Mouse (Mus musculus) spleen, postnatal 4 days (tissue): ENCODE measurements around the gene Sytl1.
A peak's percentile ranks its signal among the peaks of the same experiment; 100 is the strongest.

Experiments used
- DNase-seq, 2 experiments: peaks; one replicate each; pipeline ENCODE4 v3.0.0; 2022; ENCODE audit warnings: low spot score in 2 of 2

Sytl1 gene

GRCm38 (mm10) chr4:133278482-133278881, 15.6 kb upstream of the Sytl1 start:
- no peak for DNase-seq

GRCm38 (mm10) chr4:133278067-133278466, 15.2 kb upstream of the Sytl1 start:
- no peak for DNase-seq

GRCm38 (mm10) chr4:133277104-133278026, 14.5 kb upstream of the Sytl1 start, which contains the start of gene Tmem222:
Gene Tmem222 (minus strand): TSS chr4:133277792.
- DNase-seq = peak; percentile 94 to 97

GRCm38 (mm10) chr4:133270929-133271328, 8.0 kb upstream of the Sytl1 start:
- no peak for DNase-seq

GRCm38 (mm10) chr4:133269596-133269995, 6.7 kb upstream of the Sytl1 start:
- DNase-seq = no peak

GRCm38 (mm10) chr4:133268931-133269330, 6.0 kb upstream of the Sytl1 start:
- no peak for DNase-seq

- no peak for DNase-seq
Observed at GRCm38 (mm10) chr4:133266248-133266880, 3.5 kb upstream of the Sytl1 start.

- DNase-seq = no peak
Observed at GRCm38 (mm10) chr4:133265759-133266158, 2.8 kb upstream of the Sytl1 start.

- no peak for DNase-seq
Observed at GRCm38 (mm10) chr4:133265297-133265696, 2.4 kb upstream of the Sytl1 start.

GRCm38 (mm10) chr4:133264559-133264958, 1.6 kb upstream of the Sytl1 start:
- DNase-seq = no peak

- no peak for DNase-seq
Observed at GRCm38 (mm10) chr4:133263756-133264155, 843 bp upstream of the Sytl1 start.

GRCm38 (mm10) chr4:133262375-133262765, 543 bp downstream of the Sytl1 start:
- DNase-seq = no peak

GRCm38 (mm10) chr4:133261641-133262374, 1.1 kb downstream of the Sytl1 start:
- DNase-seq = peak in 1 of 2 experiments; percentile 67

GRCm38 (mm10) chr4:133257798-133258408, 5.0 kb downstream of the Sytl1 start:
- DNase-seq = no peak

- no peak for DNase-seq
Observed at GRCm38 (mm10) chr4:133257230-133257629, 5.7 kb downstream of the Sytl1 start.

GRCm38 (mm10) chr4:133256820-133257219, 6.1 kb downstream of the Sytl1 start:
- no peak for DNase-seq

GRCm38 (mm10) chr4:133255392-133255791, 7.5 kb downstream of the Sytl1 start:
- DNase-seq = no peak

- no peak for DNase-seq
Observed at GRCm38 (mm10) chr4:133253412-133253811, 9.5 kb downstream of the Sytl1 start.

- no peak for DNase-seq
Observed at GRCm38 (mm10) chr4:133252089-133252488, 10.8 kb downstream of the Sytl1 start.

- DNase-seq = peak in 1 of 2 experiments; percentile 65
Observed at GRCm38 (mm10) chr4:133251214-133251613, 11.7 kb downstream of the Sytl1 start.

GRCm38 (mm10) chr4:133250609-133251008, 12.3 kb downstream of the Sytl1 start:
- peak; percentile 88 to 97 for DNase-seq
